26 mouse cellular contexts compared by ENCODE assay signal in genomic region chr11:49855144-49855543, GRCm38 (mm10). TPM values are rescaled to one million over a fixed set of nuclear protein-coding genes. Genes with fewer than 3 reads are reported as not detected.
DNase-seq lines count a peak whose midpoint lies in the region; ATAC-seq lines count a peak whose summit lies in the region.
"Had no signal": no experiment of that assay in that cellular context is flagged by ENCODE, and none has a peak within 500 bp of the region (broad histone marks: within the 10 kb centered on the region; RNA-seq: fewer than 3 reads in every experiment).

No protein-coding gene starts in this region.

- no peak overlapping the region for H3K27ac ChIP-seq in hindbrain, embryonic 13.5 days
- H3K27ac ChIP-seq in hindbrain, embryonic 11.5 days (ENCODE audit: low read depth, low read length): no peak overlapping the region
- no peak overlapping the region for H3K27ac ChIP-seq in midbrain, embryonic 13.5 days
- H3K27ac ChIP-seq: forebrain, embryonic 10.5 days; gastrocnemius, adult 2 months; hindbrain, embryonic 12.5 days; intestine, embryonic 15.5 days; left cerebral cortex, adult 2 months; midbrain, embryonic 10.5 days; neural tube, embryonic 15.5 days; stomach, postnatal 0 days had no signal

- H3K4me3 ChIP-seq in hindbrain, embryonic 13.5 days: no peak overlapping the region
- no peak overlapping the region for H3K4me3 ChIP-seq in hindbrain, embryonic 11.5 days (ENCODE audit: low read depth, low read length)
- no peak overlapping the region for H3K4me3 ChIP-seq in midbrain, embryonic 13.5 days (replicated peaks)
- H3K4me3 ChIP-seq: forebrain, embryonic 10.5 days; gastrocnemius, adult 2 months; hindbrain, embryonic 12.5 days; intestine, embryonic 15.5 days; left cerebral cortex, adult 2 months; midbrain, embryonic 10.5 days; neural tube, embryonic 15.5 days had no signal

- 89% methylated on average over 5 of the region's 5 CpGs for WGBS in hindbrain, embryonic 13.5 days
- WGBS in hindbrain, embryonic 11.5 days: 87% methylated on average over 5 of the region's 5 CpGs
- 75% methylated on average over 5 of the region's 5 CpGs for WGBS in midbrain, embryonic 13.5 days

- no peak for DNase-seq in hindbrain, embryonic 11.5 days (ENCODE audit: low spot score)
- DNase-seq in CD4-positive helper T cell, adult 2 months (ENCODE audit: low read depth, low spot score): peak; percentile 69
- peak; percentile 87 for DNase-seq in induced T-regulatory cell, adult 2 months (ENCODE audit: low read depth)
- DNase-seq in natural killer cell, adult 2 months (ENCODE audit: low spot score in 2 of 2): peak; percentile 18 to 40
- DNase-seq in gastrocnemius, postnatal 36 days: no peak
- DNase-seq in gastrocnemius, postnatal 14 days: no peak
- DNase-seq: adrenal gland, postnatal 25 days; cerebellum, adult 11 months; cerebellum, postnatal 14 days; gastrocnemius, adult 2 months; kidney, adult 9 months; kidney, postnatal 25 days; left cerebral cortex, postnatal 4 days; right cerebral cortex, postnatal 25 days; thymus, postnatal 14 days had no signal

- no peak overlapping the region for H3K4me2 ChIP-seq in hindbrain, embryonic 13.5 days
- no peak overlapping the region for H3K4me2 ChIP-seq in hindbrain, embryonic 11.5 days (replicated peaks; ENCODE audit: low read depth, low read length)
- H3K4me2 ChIP-seq in midbrain, embryonic 13.5 days (replicated peaks): no peak overlapping the region
- H3K4me2 ChIP-seq: hindbrain, embryonic 12.5 days; intestine, embryonic 15.5 days; neural tube, embryonic 15.5 days had no signal

- no peak for ATAC-seq in hindbrain, embryonic 13.5 days (ENCODE audit: low FRiP score)
- ATAC-seq in hindbrain, embryonic 11.5 days (ENCODE audit: low FRiP score): no peak
- ATAC-seq in midbrain, embryonic 13.5 days: no peak
- ATAC-seq: intestine, embryonic 15.5 days had no signal

- intact Hi-C loops in gastrocnemius, postnatal 36 days (cut with DNase I): no loop called here
- intact Hi-C loops in gastrocnemius, postnatal 14 days (cut with DNase I; ENCODE audit: low total_unique reads): no loop called here

- H3K9me3 ChIP-seq in hindbrain, embryonic 13.5 days: no peaks in the 10 kb centered on the region
- no peaks in the 10 kb centered on the region for H3K9me3 ChIP-seq in hindbrain, embryonic 11.5 days (ENCODE audit: control insufficient read depth, low read length)
- H3K9me3 ChIP-seq in midbrain, embryonic 13.5 days: no peaks in the 10 kb centered on the region
- H3K9me3 ChIP-seq: forebrain, embryonic 10.5 days; hindbrain, embryonic 12.5 days; intestine, embryonic 15.5 days; midbrain, embryonic 10.5 days; neural tube, embryonic 15.5 days had no signal

- H3K36me3 ChIP-seq in hindbrain, embryonic 13.5 days: peaks cover 40% of the 10 kb centered on the region
- no peaks in the 10 kb centered on the region for H3K36me3 ChIP-seq in hindbrain, embryonic 11.5 days (ENCODE audit: control insufficient read depth, insufficient read depth, low read length)
- peaks cover 24% of the 10 kb centered on the region for H3K36me3 ChIP-seq in midbrain, embryonic 13.5 days
- H3K36me3 ChIP-seq: intestine, embryonic 15.5 days had no signal

- 0 out of 2 replicates have a peak overlapping the region, but pooled peaks have one; percentile 35 for H3K9ac ChIP-seq in hindbrain, embryonic 13.5 days
- H3K9ac ChIP-seq in hindbrain, embryonic 11.5 days (ENCODE audit: low read depth, low read length): no peak overlapping the region
- H3K9ac ChIP-seq in midbrain, embryonic 13.5 days (replicated peaks): no peak overlapping the region
- H3K9ac ChIP-seq: hindbrain, embryonic 12.5 days; intestine, embryonic 15.5 days; neural tube, embryonic 15.5 days had no signal

- H3K4me1 ChIP-seq in hindbrain, embryonic 13.5 days (replicated peaks): peaks cover 10% of the 10 kb centered on the region; the same call in 1 of the 2 replicates
- no peaks in the 10 kb centered on the region for H3K4me1 ChIP-seq in hindbrain, embryonic 11.5 days (replicated peaks; ENCODE audit: control insufficient read depth, insufficient read depth, low read length)
- peaks cover 4% of the 10 kb centered on the region for H3K4me1 ChIP-seq in midbrain, embryonic 13.5 days (replicated peaks)
- H3K4me1 ChIP-seq: forebrain, embryonic 10.5 days; hindbrain, embryonic 12.5 days; intestine, embryonic 15.5 days had no signal

- H3K27me3 ChIP-seq in hindbrain, embryonic 13.5 days: no peaks in the 10 kb centered on the region
- no peaks in the 10 kb centered on the region for H3K27me3 ChIP-seq in hindbrain, embryonic 11.5 days (ENCODE audit: control insufficient read depth, insufficient read depth, low read length)
- no peaks in the 10 kb centered on the region for H3K27me3 ChIP-seq in midbrain, embryonic 13.5 days
- H3K27me3 ChIP-seq: hindbrain, embryonic 12.5 days; intestine, embryonic 15.5 days; neural tube, embryonic 15.5 days had no signal

RNA-seq across cellular contexts. Expression of gene Mapk9, which starts 8.6 kb away (rescaled TPM):
- 54.0 TPM in 2 replicates for polyA plus RNA-seq in hindbrain, embryonic 13.5 days (2015; fragmentation: Nextera tagmentation; extraction: Ambion mirVana)
- 49.3 and 52.9 TPM in 2 replicates for polyA plus RNA-seq in hindbrain, embryonic 11.5 days (2014; fragmentation: Nextera tagmentation; extraction: Ambion mirVana)
- 43.5 and 49.1 TPM in 2 replicates for polyA plus RNA-seq in midbrain, embryonic 13.5 days (2015; fragmentation: Nextera tagmentation; extraction: Ambion mirVana)
- 10 to 100 TPM; 43.5 to 49.9 TPM for total RNA-seq in gastrocnemius, postnatal 36 days (2021)
- 10 to 100 TPM; 40.6 to 43.9 TPM for total RNA-seq in gastrocnemius, postnatal 14 days (2021)

RNA-seq across cellular contexts. Expression of gene Rasgef1c, which starts 46.5 kb away (rescaled TPM):
- polyA plus RNA-seq in hindbrain, embryonic 13.5 days (2015; fragmentation: Nextera tagmentation; extraction: Ambion mirVana): 14.4 and 16.5 TPM in 2 replicates
- 4.5 and 4.6 TPM in 2 replicates for polyA plus RNA-seq in hindbrain, embryonic 11.5 days (2014; fragmentation: Nextera tagmentation; extraction: Ambion mirVana)
- polyA plus RNA-seq in midbrain, embryonic 13.5 days (2015; fragmentation: Nextera tagmentation; extraction: Ambion mirVana): 8.2 and 9.5 TPM in 2 replicates
- total RNA-seq in gastrocnemius, postnatal 36 days (2021): under 1 TPM; 0.26 to 0.44 TPM
- total RNA-seq in gastrocnemius, postnatal 14 days (2021): 1 to 10 TPM; 1.1 to 1.7 TPM
- total RNA-seq: liver, adult 2 months had no signal
- polyA plus RNA-seq: heart, postnatal 0 days; liver, adult 2 months had no signal

Comparison
In these comparisons a context has a peak if more than half of its experiments do, and no peak if none do; other contexts are left out.
1. DNase-seq: peak in CD4-positive helper T cell, adult 2 months (single experiment), induced T-regulatory cell, adult 2 months (single experiment) and natural killer cell, adult 2 months (2 of 2); none in hindbrain, embryonic 11.5 days (single experiment), gastrocnemius, postnatal 36 days (0 of 2) and gastrocnemius, postnatal 14 days (single experiment).